Mouse (Mus musculus) ES-E14 (cell line): ENCODE measurements at regions not wholly inside any gene's neighbourhood (a gene's known extent, or its start where the extent isn't known, plus 50 kb on each side); places are given as distances from the start of the nearest gene placed in this dataset.
A peak's percentile ranks its signal among the peaks of the same experiment; 100 is the strongest.

Experiments
- CHD2 ChIP-seq: IDR thresholded peaks from 2 replicates; pipeline ENCODE4 v1.6.1; 2014; ENCODE audit warnings: mild to moderate bottlenecking, low read depth, low read length, inconsistent platforms
- HCFC1 ChIP-seq: IDR thresholded peaks from 2 replicates; pipeline ENCODE4 v1.6.1; 2012; ENCODE audit warnings: low read length, inconsistent platforms, borderline replicate concordance; ENCODE audit not compliant: insufficient read depth
- MAFK ChIP-seq: IDR thresholded peaks from 2 replicates; pipeline ENCODE4 v1.6.1; 2014; ENCODE audit warnings: mild to moderate bottlenecking, low read depth, low read length, inconsistent platforms; ENCODE audit not compliant: insufficient read depth
- ZC3H11A ChIP-seq: IDR thresholded peaks from 2 replicates; pipeline ENCODE4 v1.6.1; 2012; ENCODE audit warnings: low read depth, mild to moderate bottlenecking, inconsistent platforms, low read length, borderline replicate concordance

GRCm38 (mm10) chr4:131431188-131431587 is 406.9 kb downstream of the Ptpru start:
- peak; percentile 26; the same call in 1 of the 2 replicates for TF ChIP-seq ZC3H11A
- 0 out of 2 replicates have a peak, but pooled peaks have one; percentile 24 for TF ChIP-seq HCFC1
- no peak for TF ChIP-seq MAFK
- TF ChIP-seq CHD2: no peak
